Mouse (Mus musculus): ENCODE measurements around the gene Elp5. TPM values are rescaled to one million over a fixed set of nuclear protein-coding genes. Genes with fewer than 3 reads are reported as not detected.
A peak's percentile ranks its signal among the peaks of the same experiment; 100 is the strongest.

Gene Elp5
- polyA plus RNA-seq, 1 experiment from 2014 or later: 162 TPM

DNA sequence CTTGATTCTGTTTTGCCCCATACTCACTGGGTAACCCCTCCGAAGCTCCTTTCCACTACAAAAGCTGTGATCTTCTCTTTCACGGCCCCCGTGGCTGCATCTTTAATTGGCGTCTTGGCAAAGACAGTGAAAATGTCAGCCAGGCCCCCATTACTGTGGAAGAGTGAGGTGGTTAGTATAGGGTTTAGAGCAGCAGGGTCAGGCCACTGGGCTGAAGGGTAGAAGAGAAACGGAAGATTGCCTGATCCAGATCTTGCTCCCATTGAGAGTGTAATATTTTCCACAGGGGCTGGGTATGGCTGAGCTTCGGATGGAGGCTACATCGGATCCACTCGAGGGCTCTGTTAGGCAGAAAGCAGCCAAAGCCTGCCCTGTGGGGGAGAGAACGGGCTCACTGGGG lies 30.6 kb upstream of the Elp5 start:
- Histone ChIP-seq H3K9me3 (no peaks in the 10 kb centered on the region), H3K4me1 (peaks cover 28% of the 10 kb centered on the region)

GRCm38 (mm10) chr11:70010961-70011360 lies 28.6 kb upstream of the Elp5 start:
- peaks cover 14% of the 10 kb centered on the region for H3K4me1 ChIP-seq
- H3K4me3 ChIP-seq: no peak overlapping the region
- no peak overlapping the region for H3K4me2 ChIP-seq
- 74% methylated on average over 10 of the region's 10 CpGs for WGBS
- no peaks in the 10 kb centered on the region for H3K27me3 ChIP-seq (replicated peaks)
- H3K9ac ChIP-seq: no peak overlapping the region
- no peak for ATAC-seq (replicated peaks)
- no peaks in the 10 kb centered on the region for H3K9me3 ChIP-seq
- no peak overlapping the region for H3K27ac ChIP-seq
- peaks cover 71% of the 10 kb centered on the region for H3K36me3 ChIP-seq (replicated peaks)

More for the DNA sequence above, 30.6 kb upstream of the Elp5 start:
- ATAC-seq (replicated peaks): no peak
- H3K4me3 ChIP-seq: no peak overlapping the region
- H3K9ac ChIP-seq: no peak overlapping the region
- H3K27ac ChIP-seq: no peak overlapping the region
- H3K27me3 ChIP-seq (replicated peaks): no peaks in the 10 kb centered on the region
- WGBS: 87% methylated on average over 9 of the region's 9 CpGs
- peaks cover 53% of the 10 kb centered on the region for H3K36me3 ChIP-seq (replicated peaks)
- H3K4me2 ChIP-seq: no peak overlapping the region

DNA sequence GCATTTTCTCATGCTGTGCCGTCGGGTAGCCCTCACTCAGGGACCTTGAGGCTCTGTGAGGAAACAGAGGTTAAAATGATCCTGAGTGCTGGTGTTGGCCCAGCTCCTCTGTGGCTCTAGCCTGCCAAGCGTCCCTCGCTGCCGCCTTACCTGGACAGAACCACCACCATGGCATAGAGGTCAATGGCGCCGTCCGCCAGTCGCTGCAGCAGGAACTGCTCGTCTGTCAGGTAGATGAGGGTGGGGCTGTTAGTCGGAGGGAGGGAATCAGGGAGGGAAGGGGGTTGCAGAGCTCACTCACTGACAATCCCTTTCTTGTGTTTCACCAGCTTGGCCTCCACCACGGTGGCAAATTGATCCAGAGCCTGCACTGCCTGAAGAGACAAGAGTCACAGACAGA lies 28.2 kb upstream of the Elp5 start:
- H3K27ac ChIP-seq: no peak overlapping the region
- ATAC-seq (replicated peaks): no peak
- peaks cover 71% of the 10 kb centered on the region for H3K36me3 ChIP-seq (replicated peaks)
- no peaks in the 10 kb centered on the region for H3K27me3 ChIP-seq (replicated peaks)
- no peak overlapping the region for H3K4me2 ChIP-seq
- 91% methylated on average over 12 of the region's 12 CpGs for WGBS
- no peak overlapping the region for H3K4me3 ChIP-seq
- no peaks in the 10 kb centered on the region for H3K9me3 ChIP-seq
- H3K9ac ChIP-seq: no peak overlapping the region
- peaks cover 13% of the 10 kb centered on the region for H3K4me1 ChIP-seq

DNA sequence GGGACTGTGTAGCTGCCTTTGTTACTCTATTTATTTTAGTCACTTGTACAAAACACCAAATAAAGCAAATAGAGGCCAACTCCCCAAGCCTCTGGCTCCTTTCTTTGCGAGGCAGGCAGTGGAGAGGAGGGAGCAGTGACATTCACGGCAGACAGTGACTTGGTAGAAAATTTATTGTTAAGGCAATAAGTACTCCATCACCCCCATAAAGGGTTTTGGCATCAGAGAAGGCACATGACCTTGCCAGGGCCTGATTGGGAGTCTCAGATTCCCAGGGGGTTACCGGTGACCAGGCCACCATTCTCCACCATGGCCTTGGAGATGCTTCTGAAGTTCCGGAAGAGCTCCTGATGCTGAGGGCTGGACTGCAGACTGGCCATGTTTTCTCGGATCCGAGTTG lies 27.7 kb upstream of the Elp5 start:
- H3K9me3 ChIP-seq: no peaks in the 10 kb centered on the region
- 91% methylated on average over 6 of the region's 6 CpGs for WGBS
- H3K36me3 ChIP-seq (replicated peaks): peaks cover 72% of the 10 kb centered on the region
- H3K27ac ChIP-seq: no peak overlapping the region
- no peak overlapping the region for H3K4me3 ChIP-seq
- no peak overlapping the region for H3K4me2 ChIP-seq
- peaks cover 10% of the 10 kb centered on the region for H3K4me1 ChIP-seq
- ATAC-seq (replicated peaks): no peak
- H3K9ac ChIP-seq: no peak overlapping the region
- H3K27me3 ChIP-seq (replicated peaks): no peaks in the 10 kb centered on the region

GRCm38 (mm10) chr11:70005521-70005920 lies 23.2 kb upstream of the Elp5 start:
- Histone ChIP-seq H3K4me2 (no peak overlapping the region), H3K27me3 (replicated peaks) (no peaks in the 10 kb centered on the region), H3K27ac (no peak overlapping the region), H3K4me3 (no peak overlapping the region), H3K9ac (no peak overlapping the region), H3K9me3 (no peaks in the 10 kb centered on the region), H3K36me3 (replicated peaks) (peaks cover 45% of the 10 kb centered on the region), H3K4me1 (peaks cover 35% of the 10 kb centered on the region)
- ATAC-seq (replicated peaks): no peak
- WGBS: 47% methylated on average over 5 of the region's 5 CpGs

GRCm38 (mm10) chr11:70002471-70002870 lies 20.2 kb upstream of the Elp5 start:
- Histone ChIP-seq H3K27ac (no peak overlapping the region), H3K4me3 (peak overlapping the region; percentile 67; the same call in 1 of the 2 replicates), H3K9me3 (no peaks in the 10 kb centered on the region), H3K27me3 (replicated peaks) (no peaks in the 10 kb centered on the region), H3K36me3 (replicated peaks) (peaks cover 24% of the 10 kb centered on the region), H3K9ac (0 out of 2 replicates have a peak overlapping the region, but pooled peaks have one; percentile 12), H3K4me1 (peaks cover 53% of the 10 kb centered on the region), H3K4me2 (peak overlapping the region; percentile 83)
- 90% methylated on average over 2 of the region's 2 CpGs for WGBS
- ATAC-seq (replicated peaks): no peak

DNA sequence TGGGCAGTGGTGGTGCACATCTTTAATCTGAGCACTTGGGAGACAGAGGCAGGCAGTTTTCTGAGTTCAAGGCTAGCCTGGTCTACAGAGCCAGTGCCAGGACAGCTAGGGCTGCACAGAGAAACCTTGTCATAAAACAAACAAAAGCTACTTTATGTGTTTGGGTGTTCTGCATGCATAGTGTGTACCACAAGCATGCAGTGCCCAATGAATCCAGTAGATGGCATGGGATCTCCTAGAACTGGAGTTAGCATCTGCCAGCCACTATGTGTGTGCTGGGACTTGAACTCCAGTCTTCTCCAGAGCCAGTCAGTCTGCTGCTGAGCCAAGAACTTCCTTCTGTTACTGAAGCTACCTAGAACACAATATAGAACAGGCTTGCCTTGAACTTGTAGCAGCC lies 19.5 kb upstream of the Elp5 start:
- no peak overlapping the region for H3K9ac ChIP-seq
- peaks cover 56% of the 10 kb centered on the region for H3K4me1 ChIP-seq
- H3K9me3 ChIP-seq: no peaks in the 10 kb centered on the region
- peak overlapping the region; percentile 67 for H3K4me3 ChIP-seq
- H3K27ac ChIP-seq: no peak overlapping the region
- no peaks in the 10 kb centered on the region for H3K27me3 ChIP-seq (replicated peaks)
- H3K4me2 ChIP-seq: peak overlapping the region; percentile 83
- no peak for ATAC-seq (replicated peaks)
- peaks cover 18% of the 10 kb centered on the region for H3K36me3 ChIP-seq (replicated peaks)

DNA sequence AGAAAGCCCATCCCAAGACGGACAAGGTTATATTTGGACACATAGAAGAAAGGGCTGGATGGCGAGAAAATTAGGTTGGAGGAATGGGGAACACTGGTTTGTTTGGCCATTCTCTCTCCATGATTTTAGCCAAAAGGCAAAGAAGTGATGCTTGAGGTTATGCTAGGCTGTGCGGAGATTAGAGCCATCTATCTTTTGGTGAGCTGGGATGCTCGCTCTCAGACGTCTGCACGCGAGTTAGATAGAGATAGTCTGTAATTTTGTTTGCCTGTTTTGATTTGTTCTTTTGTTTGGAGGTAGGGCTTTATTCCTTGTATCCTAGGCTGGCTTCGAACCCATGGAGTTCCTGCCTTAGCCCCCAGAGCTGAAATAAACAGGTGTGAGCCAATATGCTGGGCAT lies 18.8 kb upstream of the Elp5 start:
- H3K27ac ChIP-seq: peak overlapping the region; percentile 98
- ATAC-seq (replicated peaks): no peak
- H3K9me3 ChIP-seq: no peaks in the 10 kb centered on the region
- peak overlapping the region; percentile 67 for H3K4me3 ChIP-seq
- H3K9ac ChIP-seq: peak overlapping the region; percentile 69
- peaks cover 11% of the 10 kb centered on the region for H3K36me3 ChIP-seq (replicated peaks)
- 13% methylated on average over 8 of the region's 8 CpGs for WGBS
- H3K4me2 ChIP-seq: peak overlapping the region; percentile 83
- peaks cover 56% of the 10 kb centered on the region for H3K4me1 ChIP-seq
- H3K27me3 ChIP-seq (replicated peaks): no peaks in the 10 kb centered on the region

DNA sequence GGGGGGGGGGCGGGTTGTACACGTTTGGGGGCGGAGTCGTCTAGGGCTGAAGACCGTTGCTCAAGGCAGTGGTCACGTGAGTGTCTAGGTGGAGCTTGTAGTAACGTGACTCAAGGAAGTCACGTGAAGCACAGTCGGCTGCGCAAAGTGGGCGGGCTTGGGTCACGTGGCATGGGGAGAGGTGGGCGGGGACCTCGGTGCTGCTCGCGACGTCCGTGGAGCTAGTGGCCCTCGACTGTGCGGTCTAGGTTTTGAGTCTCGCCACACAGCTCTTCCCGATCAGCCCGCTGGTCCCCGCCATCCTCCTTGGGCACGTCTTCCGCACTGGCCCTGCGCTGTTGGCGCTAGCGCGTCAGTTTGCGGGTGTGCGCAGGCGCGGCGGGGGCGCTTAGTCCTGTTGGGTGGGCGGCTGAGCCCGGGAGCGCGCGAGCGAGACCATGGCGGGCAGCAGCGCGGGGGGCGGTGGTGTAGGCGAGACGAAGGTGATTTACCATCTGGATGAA lies 18.1 kb upstream of the Elp5 start, which contains the start of gene Dvl2:
Gene Dvl2 (plus strand): TSS at position 200 of the 503 bp plus-strand sequence.
- ATAC-seq (replicated peaks): peak; percentile 60
- no peaks in the 10 kb centered on the region for H3K9me3 ChIP-seq
- peak within 1 kb of the TSS; percentile 69 for H3K9ac ChIP-seq
- H3K4me2 ChIP-seq: peak within 1 kb of the TSS; percentile 83
- WGBS: under 1% methylated on average over 48 of the region's 48 CpGs
- peaks cover 9% of the 10 kb centered on the region for H3K36me3 ChIP-seq (replicated peaks)
- peak within 1 kb of the TSS; percentile 98 for H3K27ac ChIP-seq
- no peaks in the 10 kb centered on the region for H3K27me3 ChIP-seq (replicated peaks)
- peaks cover 56% of the 10 kb centered on the region for H3K4me1 ChIP-seq
- peak within 1 kb of the TSS; percentile 67 for H3K4me3 ChIP-seq

DNA sequence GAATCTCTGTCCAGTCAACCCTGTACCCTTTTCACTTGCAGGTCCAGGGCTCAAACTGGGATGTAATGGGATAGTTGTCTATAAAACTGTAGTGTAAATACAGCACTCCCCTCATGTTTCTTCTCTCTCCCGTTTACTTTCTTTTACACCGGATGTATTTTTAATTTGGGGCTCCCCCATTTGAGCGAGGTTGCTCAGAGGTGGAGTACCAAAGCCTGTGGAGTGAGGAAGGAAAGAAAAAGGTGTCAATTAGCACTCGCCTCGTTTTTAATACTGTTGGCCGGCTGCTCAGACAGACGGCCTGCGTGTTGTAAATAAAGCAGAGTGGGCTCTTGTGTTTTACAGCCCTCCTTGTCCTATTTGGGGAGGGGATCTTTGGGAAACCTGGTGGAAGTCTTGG lies 17.3 kb upstream of the Elp5 start:
- H3K4me2 ChIP-seq: peak overlapping the region; percentile 83; the same call in 1 of the 2 replicates
- peak overlapping the region; percentile 98 for H3K27ac ChIP-seq
- no peaks in the 10 kb centered on the region for H3K27me3 ChIP-seq (replicated peaks)
- no peaks in the 10 kb centered on the region for H3K9me3 ChIP-seq
- H3K4me3 ChIP-seq: peak overlapping the region; percentile 67
- WGBS: 88% methylated on average over 8 of the region's 8 CpGs
- peaks cover 62% of the 10 kb centered on the region for H3K4me1 ChIP-seq
- H3K9ac ChIP-seq: no peak overlapping the region
- peaks cover 9% of the 10 kb centered on the region for H3K36me3 ChIP-seq (replicated peaks)
- ATAC-seq (replicated peaks): no peak

GRCm38 (mm10) chr11:69998567-69999491 lies 16.5 kb upstream of the Elp5 start:
- Histone ChIP-seq H3K27ac (no peak overlapping the region), H3K36me3 (replicated peaks) (peaks cover 9% of the 10 kb centered on the region), H3K9ac (no peak overlapping the region), H3K9me3 (no peaks in the 10 kb centered on the region), H3K4me2 (no peak overlapping the region), H3K27me3 (replicated peaks) (no peaks in the 10 kb centered on the region), H3K4me3 (0 out of 2 replicates have a peak overlapping the region, but pooled peaks have one; percentile 90), H3K4me1 (peaks cover 63% of the 10 kb centered on the region)
- 92% methylated on average over 27 of the region's 27 CpGs for whole genome bisulfite sequencing
- ATAC-seq (replicated peaks): no peak

DNA sequence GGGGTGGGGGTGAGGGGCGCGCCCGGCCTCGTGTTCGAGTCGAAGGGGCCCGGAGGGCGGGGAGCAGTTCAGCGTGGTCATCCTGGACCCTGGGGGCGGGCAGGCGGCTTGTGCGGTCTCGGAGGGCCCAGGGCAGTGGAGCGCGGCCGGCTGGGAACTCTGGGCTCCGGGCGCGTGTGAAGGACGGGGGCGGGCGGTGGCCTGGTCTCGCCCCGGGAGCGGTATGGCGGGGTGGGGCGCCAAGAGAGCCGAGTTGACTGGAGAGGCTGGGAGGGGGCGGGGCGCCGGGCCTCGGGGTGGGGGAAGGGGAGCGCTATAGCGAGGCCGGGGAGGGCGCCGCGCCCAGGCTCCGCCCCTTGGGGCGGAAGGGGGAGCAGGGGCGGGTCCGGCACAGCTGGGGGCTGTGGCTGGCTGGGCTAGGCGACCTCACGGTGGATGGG lies 14.8 kb upstream of the Elp5 start:
- Histone ChIP-seq H3K27me3 (replicated peaks) (no peaks in the 10 kb centered on the region), H3K4me2 (peak overlapping the region; percentile 77), H3K9ac (peak overlapping the region; percentile 87), H3K9me3 (no peaks in the 10 kb centered on the region), H3K4me3 (peak overlapping the region; percentile 90), H3K4me1 (peaks cover 57% of the 10 kb centered on the region), H3K36me3 (replicated peaks) (peaks cover 9% of the 10 kb centered on the region), H3K27ac (peak overlapping the region; percentile 92)
- under 1% methylated on average over 39 of the region's 44 CpGs for WGBS
- ATAC-seq (replicated peaks): 0 out of 2 replicates have a peak, but pooled peaks have one; percentile 2
